Mouse (Mus musculus): ENCODE results near the gene Crybg1.
"Not testable (repeated sequence)": the region's sequence is repeated elsewhere in the genome, so short reads cannot be mapped to it uniquely, and the experiment has no call there.

DNA sequence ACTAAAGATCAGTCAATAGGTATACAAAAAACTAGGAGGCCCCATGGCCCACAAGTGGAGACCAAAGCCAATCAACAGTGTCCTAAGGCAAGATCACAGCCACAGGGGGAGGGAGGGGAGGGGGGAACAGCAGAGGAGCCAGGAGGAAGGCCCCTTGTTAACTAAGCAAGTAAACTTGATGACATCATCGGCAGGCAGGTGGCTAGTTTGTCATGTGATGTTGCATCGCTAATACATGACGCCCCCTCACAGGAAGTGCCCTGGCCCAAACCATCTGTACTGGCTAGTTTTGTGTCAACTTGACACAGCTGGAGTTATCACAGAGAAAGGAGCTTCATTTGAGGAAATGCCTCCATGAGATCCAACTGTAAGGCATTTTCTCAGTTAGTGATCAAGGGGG lies 167.9 kb downstream of the Crybg1 start:
- not testable (repeated sequence) for TF ChIP-seq POLR2A, CTCF (IDR thresholded peaks at IDR 0.05; ENCODE audit: extremely low read depth, insufficient read depth, low read length)

Measured in cortical plate, adult 2 months (tissue).